Mouse (Mus musculus): Measurements from ENCODE around the gene Hist1h4n. TPM values are rescaled to one million over a fixed set of nuclear protein-coding genes. Genes with fewer than 3 reads are reported as not detected.
"Not testable (repeated sequence)": the region's sequence is repeated elsewhere in the genome, so short reads cannot be mapped to it uniquely, and the experiment has no call there.

The Hist1h4n gene
- total and polyA plus RNA-seq, 2 experiments from 2014 or later = 3.7 to 4,675 TPM

- Histone ChIP-seq H3K36me3 (ENCODE audit: insufficient read depth, low read length) (no peaks in the 10 kb centered on the region), H3K4me3 (ENCODE audit: low read length) (no peak overlapping the region), H3K27me3 (ENCODE audit: insufficient read depth, low read length) (no peaks in the 10 kb centered on the region), H3K4me2 (ENCODE audit: low read depth, low read length) (no peak overlapping the region), H3K9ac (replicated peaks; ENCODE audit: low read length) (no peak overlapping the region), H3K27ac (no peak overlapping the region), H3K4me1 (ENCODE audit: insufficient read depth, low read length) (no peaks in the 10 kb centered on the region), H3K9me3 (ENCODE audit: low read length) (no peaks in the 10 kb centered on the region)
- no peak for DNase-seq (ENCODE audit: low spot score)
- 87% methylated on average over 3 of the region's 3 CpGs for WGBS
- no peak for TF ChIP-seq CTCF (IDR thresholded peaks at IDR 0.05; ENCODE audit: low read depth)
- no peak for ATAC-seq
Observed at GRCm38 (mm10) chr13:21828511-21828910, 3.5 kb downstream of the Hist1h4n start.

GRCm38 (mm10) chr13:21820082-21820890 is 11.7 kb downstream of the Hist1h4n start:
- ATAC-seq; H3K27ac ChIP-seq; H3K4me3 ChIP-seq (ENCODE audit: low read length): not testable (repeated sequence)

GRCm38 (mm10) chr13:21812092-21812491 is 19.9 kb downstream of the Hist1h4n start:
- not testable (repeated sequence) for H3K4me2 ChIP-seq (ENCODE audit: low read depth, low read length); H3K27me3 ChIP-seq (ENCODE audit: insufficient read depth, low read length); H3K4me1 ChIP-seq (ENCODE audit: insufficient read depth, low read length); H3K9ac ChIP-seq (replicated peaks; ENCODE audit: low read length); H3K9me3 ChIP-seq (ENCODE audit: low read length); DNase-seq (ENCODE audit: low spot score); H3K36me3 ChIP-seq (ENCODE audit: insufficient read depth, low read length); H3K4me3 ChIP-seq (ENCODE audit: low read length); H3K27ac ChIP-seq
- WGBS = 0% methylated on average over 13 of the region's 14 CpGs
- peak; percentile 35 for ATAC-seq

More at GRCm38 (mm10) chr13:21820082-21820890, 11.7 kb downstream of the Hist1h4n start:
- H3K4me2 ChIP-seq (ENCODE audit: low read depth, low read length); H3K36me3 ChIP-seq (ENCODE audit: insufficient read depth, low read length); H3K27me3 ChIP-seq (ENCODE audit: insufficient read depth, low read length); H3K9me3 ChIP-seq (ENCODE audit: low read length); DNase-seq (ENCODE audit: low spot score); H3K4me1 ChIP-seq (ENCODE audit: insufficient read depth, low read length); H3K9ac ChIP-seq (replicated peaks; ENCODE audit: low read length): not testable (repeated sequence)
- WGBS = 68% methylated on average over 7 of the region's 16 CpGs

GRCm38 (mm10) chr13:21811539-21811938 is 20.5 kb downstream of the Hist1h4n start, which contains the start of gene Hist1h4m:
Gene Hist1h4m (plus strand): TSS chr13:21811746.
- not testable (repeated sequence) for DNase-seq (ENCODE audit: low spot score); H3K4me3 ChIP-seq (ENCODE audit: low read length); H3K36me3 ChIP-seq (ENCODE audit: insufficient read depth, low read length); H3K4me1 ChIP-seq (ENCODE audit: insufficient read depth, low read length); H3K9ac ChIP-seq (replicated peaks; ENCODE audit: low read length); H3K27me3 ChIP-seq (ENCODE audit: insufficient read depth, low read length); H3K4me2 ChIP-seq (ENCODE audit: low read depth, low read length); H3K27ac ChIP-seq; H3K9me3 ChIP-seq (ENCODE audit: low read length)
- ATAC-seq = peak; percentile 75
- WGBS = no CpG with 5 or more reads among the region's 24 CpGs

GRCm38 (mm10) chr13:21811074-21811473 is 20.9 kb downstream of the Hist1h4n start:
- H3K27ac ChIP-seq; H3K4me3 ChIP-seq (ENCODE audit: low read length); H3K36me3 ChIP-seq (ENCODE audit: insufficient read depth, low read length); H3K9me3 ChIP-seq (ENCODE audit: low read length); H3K4me2 ChIP-seq (ENCODE audit: low read depth, low read length); DNase-seq (ENCODE audit: low spot score); H3K4me1 ChIP-seq (ENCODE audit: insufficient read depth, low read length); H3K9ac ChIP-seq (replicated peaks; ENCODE audit: low read length); H3K27me3 ChIP-seq (ENCODE audit: insufficient read depth, low read length): not testable (repeated sequence)
- ATAC-seq = peak; percentile 16; the same call in 1 of the 2 replicates
- no CpG with 5 or more reads among the region's 8 CpGs for WGBS

- not testable (repeated sequence) for H3K4me2 ChIP-seq (ENCODE audit: low read depth, low read length); H3K9me3 ChIP-seq (ENCODE audit: low read length); H3K36me3 ChIP-seq (ENCODE audit: insufficient read depth, low read length); DNase-seq (ENCODE audit: low spot score); H3K27me3 ChIP-seq (ENCODE audit: insufficient read depth, low read length); H3K9ac ChIP-seq (replicated peaks; ENCODE audit: low read length); H3K27ac ChIP-seq; H3K4me1 ChIP-seq (ENCODE audit: insufficient read depth, low read length); H3K4me3 ChIP-seq (ENCODE audit: low read length)
- no CpG with 5 or more reads among the region's 23 CpGs for WGBS
- ATAC-seq = peak; percentile 98
Observed at GRCm38 (mm10) chr13:21810073-21810472, 21.9 kb downstream of the Hist1h4n start, which contains the start of the genes Hist1h2bq and Hist1h2ao. Gene Hist1h2bq (minus strand): TSS chr13:21810197. Gene Hist1h2ao (plus strand): TSS chr13:21810465.

- H3K9me3 ChIP-seq (ENCODE audit: low read length); H3K27me3 ChIP-seq (ENCODE audit: insufficient read depth, low read length); H3K36me3 ChIP-seq (ENCODE audit: insufficient read depth, low read length); H3K9ac ChIP-seq (replicated peaks; ENCODE audit: low read length); H3K4me3 ChIP-seq (ENCODE audit: low read length); H3K4me1 ChIP-seq (ENCODE audit: insufficient read depth, low read length); H3K4me2 ChIP-seq (ENCODE audit: low read depth, low read length); H3K27ac ChIP-seq; DNase-seq (ENCODE audit: low spot score): not testable (repeated sequence)
- no CpG with 5 or more reads among the region's 4 CpGs for WGBS
- peak; percentile 68 for ATAC-seq
Observed at GRCm38 (mm10) chr13:21803058-21803457, 28.9 kb downstream of the Hist1h4n start.

- DNase-seq (ENCODE audit: low spot score); H3K4me2 ChIP-seq (ENCODE audit: low read depth, low read length); ATAC-seq; H3K36me3 ChIP-seq (ENCODE audit: insufficient read depth, low read length); H3K4me1 ChIP-seq (ENCODE audit: insufficient read depth, low read length); H3K27me3 ChIP-seq (ENCODE audit: insufficient read depth, low read length); H3K9ac ChIP-seq (replicated peaks; ENCODE audit: low read length); H3K27ac ChIP-seq; H3K9me3 ChIP-seq (ENCODE audit: low read length); H3K4me3 ChIP-seq (ENCODE audit: low read length): not testable (repeated sequence)
Observed at GRCm38 (mm10) chr13:21797163-21797562, 34.8 kb downstream of the Hist1h4n start.

Measured in hindbrain, postnatal 0 days (tissue).